Mouse (Mus musculus): ENCODE results near the gene Irgm1. TPM values are rescaled to one million over a fixed set of nuclear protein-coding genes. Genes with fewer than 3 reads are reported as not detected.
"Not testable (repeated sequence)": the region's sequence is repeated elsewhere in the genome, so short reads cannot be mapped to it uniquely, and the experiment has no call there.

The Irgm1 gene
- 1 to 10 TPM; 5.9 to 7.0 TPM for total RNA-seq (2021)
- long read RNA-seq, experiment 1, partial matches to known transcripts, result 0 of 8 reads
- long read RNA-seq, experiment 1, other reads (novel, unspliced or antisense), result 0 of 8 reads
- long read RNA-seq, experiment 2, transcript Irgm1-202 (2 exons, 2,082 nt), result major isoform, 5 of 8 reads
- long read RNA-seq, experiment 2, partial matches to known transcripts, result 0 of 8 reads
- long read RNA-seq, experiment 2, other reads (novel, unspliced or antisense), result 0 of 8 reads

DNA sequence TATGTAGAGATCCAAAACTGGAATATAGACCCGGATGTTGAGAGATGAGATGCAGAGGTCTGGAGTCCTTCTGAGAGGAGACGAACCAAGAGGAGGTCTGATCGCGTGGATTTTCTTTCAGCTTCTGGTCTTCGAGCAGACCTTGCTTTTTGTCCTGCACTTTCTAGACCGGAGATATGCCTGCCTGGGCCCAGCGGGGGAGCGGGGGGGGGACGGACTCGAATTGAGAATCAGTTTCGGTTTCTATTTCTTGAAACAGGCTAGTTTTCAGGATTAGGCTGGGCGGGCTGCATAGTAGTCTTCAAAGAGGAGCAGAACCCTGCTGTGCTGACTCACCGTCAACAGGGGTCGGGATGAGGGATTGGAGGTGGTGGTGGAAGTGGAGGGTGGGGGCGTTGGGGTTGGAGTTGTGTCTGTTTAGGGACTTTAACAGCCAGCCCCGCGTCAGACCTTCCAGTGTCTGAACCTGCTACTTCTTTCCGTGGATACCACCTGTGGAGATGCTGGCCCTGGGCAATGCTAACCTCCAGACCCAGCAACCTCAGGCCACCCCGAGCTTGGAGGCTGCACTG, at the start of gene Irgm1:
Irgm1 (minus strand) TSS at position 483 of the 572 bp plus-strand sequence.
- DNase-seq, result peak; percentile 61

- DNase-seq, result no peak
Measured at GRCm38 (mm10) chr11:48918380-48918779, 46.9 kb upstream of the Irgm1 start.

DNA sequence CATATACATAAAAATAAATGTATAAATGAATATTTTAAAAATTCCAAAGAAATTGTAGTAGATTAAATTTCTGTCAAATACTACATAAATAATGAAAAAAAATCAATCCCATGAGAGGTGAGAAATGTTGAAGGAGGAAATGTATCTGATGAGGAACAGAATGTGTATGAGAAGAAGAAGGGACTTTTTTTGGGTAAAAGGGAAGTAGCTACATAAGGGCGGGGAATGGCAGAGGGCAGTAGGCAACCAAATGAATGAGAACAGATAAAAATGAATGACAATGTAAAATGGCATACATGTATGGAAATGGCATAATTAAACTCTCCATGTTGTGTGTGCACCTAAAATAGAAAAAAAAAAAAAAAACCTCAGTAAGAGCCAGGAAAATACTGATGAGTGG, 42.1 kb upstream of the Irgm1 start:
- DNase-seq, result no peak

GRCm38 (mm10) chr11:48908459-48908858, 37.0 kb upstream of the Irgm1 start:
- no peak for DNase-seq

DNA sequence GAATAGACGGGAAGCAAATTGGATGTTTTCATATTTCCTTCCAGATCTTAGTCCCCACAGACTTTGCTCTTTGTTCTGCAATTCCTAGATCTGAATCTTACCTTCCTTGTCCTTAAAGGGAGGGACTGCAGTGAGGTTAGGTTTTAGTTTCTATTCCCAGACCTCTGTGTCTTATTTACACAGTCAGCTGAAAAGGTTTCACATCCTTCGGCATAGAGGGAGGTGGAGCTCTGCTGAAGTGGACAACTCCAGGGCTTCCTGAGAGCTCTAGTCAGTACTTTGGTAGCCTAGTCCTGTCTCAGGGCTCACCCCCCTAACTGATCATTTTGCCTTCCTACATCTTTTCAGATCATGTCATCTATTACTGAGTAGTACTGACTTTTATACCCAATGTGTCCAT, 30.5 kb upstream of the Irgm1 start, which contains the start of gene Gm5431:
Gm5431 (minus strand) TSS at position 194 of the 400 bp plus-strand sequence.
- no peak for DNase-seq

DNA sequence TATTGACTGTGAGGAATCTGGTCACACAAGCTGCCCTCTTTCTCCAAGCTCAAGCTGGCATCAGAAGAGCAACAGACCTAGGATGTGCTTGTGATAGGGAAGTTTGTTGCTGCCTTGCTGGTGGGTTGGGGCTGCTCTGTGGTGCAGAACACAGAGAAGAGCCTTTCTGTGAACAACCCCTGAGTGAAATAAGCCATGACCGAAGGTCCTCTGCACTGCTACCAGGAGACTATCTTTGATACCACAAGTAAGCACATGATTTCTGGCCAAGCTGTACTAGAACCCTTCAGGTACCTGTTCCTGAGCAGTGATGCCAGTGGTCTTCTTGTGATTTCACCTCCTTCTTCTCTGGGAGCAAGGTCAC, 30.1 kb upstream of the Irgm1 start:
- not testable (repeated sequence) for DNase-seq

DNA sequence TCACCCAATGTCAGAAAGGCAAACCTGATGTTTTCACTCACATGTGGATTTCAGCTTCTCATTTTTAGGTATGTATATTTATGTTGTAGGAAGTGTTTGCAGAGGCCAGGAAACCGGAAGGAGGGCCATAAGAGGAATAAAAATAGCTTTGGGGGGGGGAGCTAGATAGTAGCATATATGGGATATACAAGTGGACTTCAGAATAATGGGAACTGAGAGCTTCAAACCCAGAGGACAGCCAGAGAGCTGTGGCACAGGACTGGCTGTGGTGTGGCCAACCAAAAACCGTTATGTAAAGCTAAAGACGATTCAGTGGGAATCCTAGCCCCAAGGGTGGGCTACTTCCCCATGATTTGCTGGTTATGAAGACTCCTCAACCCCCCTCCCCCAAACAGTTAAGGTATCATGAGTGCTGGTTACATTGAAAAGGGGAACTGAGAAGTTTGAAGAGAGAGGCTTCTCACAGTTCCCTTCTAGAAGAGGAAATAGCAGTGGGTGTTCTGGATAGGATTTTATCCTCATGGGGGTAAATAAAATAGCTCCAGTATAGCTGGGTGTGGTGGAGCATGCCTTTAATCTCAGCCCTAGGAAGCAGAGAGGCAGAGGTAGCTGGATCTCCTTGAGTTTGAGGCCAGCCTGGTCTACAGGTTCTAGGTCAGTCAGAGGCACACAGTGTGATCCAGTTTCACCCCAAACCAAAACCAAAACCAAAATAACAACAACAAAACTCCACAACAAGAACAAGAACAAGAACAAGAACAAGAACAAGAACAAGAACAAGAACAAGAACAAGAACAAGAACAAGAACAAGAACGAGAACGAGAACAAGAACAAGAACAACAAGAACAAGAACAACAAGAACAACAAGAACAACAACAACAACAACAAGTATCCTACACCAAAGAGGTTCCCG, 29.4 kb upstream of the Irgm1 start:
- DNase-seq, result not testable (repeated sequence)

GRCm38 (mm10) chr11:48898812-48899431, 27.4 kb upstream of the Irgm1 start:
- no peak for DNase-seq

- DNase-seq, result no peak
Measured at GRCm38 (mm10) chr11:48876680-48877079, 5.2 kb upstream of the Irgm1 start.

DNA sequence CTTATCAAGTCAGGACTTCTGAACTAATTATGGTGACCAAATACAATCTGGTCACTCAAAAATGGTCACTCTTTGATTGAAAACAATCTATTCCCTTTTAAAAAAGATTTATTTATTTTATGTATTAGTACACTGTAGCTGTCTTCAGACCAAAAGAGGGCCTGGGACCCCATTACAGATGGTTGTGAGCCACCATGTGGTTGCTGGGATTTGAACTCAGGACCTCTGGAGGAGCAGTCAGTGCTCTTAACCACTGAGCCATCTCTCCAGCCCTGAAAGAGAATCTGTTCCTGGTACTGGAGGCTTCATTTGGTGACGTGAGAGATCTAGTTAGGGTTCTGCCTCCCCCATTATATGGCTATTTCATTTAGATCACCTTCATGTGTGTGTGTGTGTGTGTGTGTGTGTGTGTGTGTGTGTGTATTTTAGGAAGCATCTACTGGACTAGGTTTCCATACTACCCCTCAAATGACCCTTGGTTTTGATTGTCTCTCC, 3.9 kb upstream of the Irgm1 start:
- DNase-seq, result not testable (repeated sequence)

DNA sequence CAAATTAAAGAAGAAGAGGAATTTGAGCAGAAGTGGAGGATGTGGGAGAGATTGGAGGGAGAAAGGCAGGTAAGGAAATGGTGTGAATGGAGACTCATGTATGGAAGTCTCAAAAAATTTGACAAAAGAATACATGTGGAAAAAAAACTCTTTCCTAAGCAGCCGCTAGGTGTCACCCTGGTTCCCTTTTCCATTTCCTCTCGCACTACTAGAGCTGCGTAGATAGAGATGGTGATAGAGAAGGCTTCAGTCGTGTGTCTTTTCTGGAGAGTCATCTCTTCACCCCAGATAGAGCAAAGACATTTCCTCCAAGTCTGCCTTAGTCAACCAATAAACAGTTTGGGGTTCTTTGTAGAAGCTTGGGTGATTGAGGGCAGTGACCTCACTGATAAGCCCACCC, 3.0 kb upstream of the Irgm1 start:
- DNase-seq, result peak; percentile 46

GRCm38 (mm10) chr11:48873591-48874290, 2.3 kb upstream of the Irgm1 start:
- DNase-seq, result no peak

DNA sequence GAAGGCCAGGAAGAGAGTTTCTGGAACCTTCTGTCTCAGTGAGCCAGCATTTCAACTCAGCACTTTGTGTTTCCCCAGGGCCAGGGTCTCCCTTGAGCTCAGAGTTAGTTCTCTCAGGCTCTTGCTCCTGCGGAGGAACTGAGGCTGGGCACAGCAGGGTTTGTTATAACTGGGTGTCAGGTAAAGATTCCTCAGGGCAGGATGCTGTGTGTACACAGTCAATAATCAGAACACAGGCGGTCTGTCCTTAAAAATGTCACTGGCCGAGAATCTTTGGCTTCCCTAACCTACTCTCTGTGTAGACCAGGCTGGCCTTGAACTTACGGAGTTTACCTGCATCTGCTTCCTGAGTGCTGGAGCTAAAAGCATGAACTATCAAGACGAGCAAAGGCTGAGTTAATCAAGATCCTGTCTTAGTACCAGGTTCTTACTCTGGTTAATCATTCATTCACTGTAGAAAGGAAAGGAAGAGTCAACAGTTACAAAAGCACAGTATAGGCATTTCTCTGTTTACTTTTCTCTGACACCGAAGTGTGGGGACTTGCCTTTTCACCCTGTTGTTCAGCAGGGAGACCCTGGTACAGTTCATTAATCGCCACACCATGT, 1.3 kb upstream of the Irgm1 start:
- DNase-seq, result no peak

DNA sequence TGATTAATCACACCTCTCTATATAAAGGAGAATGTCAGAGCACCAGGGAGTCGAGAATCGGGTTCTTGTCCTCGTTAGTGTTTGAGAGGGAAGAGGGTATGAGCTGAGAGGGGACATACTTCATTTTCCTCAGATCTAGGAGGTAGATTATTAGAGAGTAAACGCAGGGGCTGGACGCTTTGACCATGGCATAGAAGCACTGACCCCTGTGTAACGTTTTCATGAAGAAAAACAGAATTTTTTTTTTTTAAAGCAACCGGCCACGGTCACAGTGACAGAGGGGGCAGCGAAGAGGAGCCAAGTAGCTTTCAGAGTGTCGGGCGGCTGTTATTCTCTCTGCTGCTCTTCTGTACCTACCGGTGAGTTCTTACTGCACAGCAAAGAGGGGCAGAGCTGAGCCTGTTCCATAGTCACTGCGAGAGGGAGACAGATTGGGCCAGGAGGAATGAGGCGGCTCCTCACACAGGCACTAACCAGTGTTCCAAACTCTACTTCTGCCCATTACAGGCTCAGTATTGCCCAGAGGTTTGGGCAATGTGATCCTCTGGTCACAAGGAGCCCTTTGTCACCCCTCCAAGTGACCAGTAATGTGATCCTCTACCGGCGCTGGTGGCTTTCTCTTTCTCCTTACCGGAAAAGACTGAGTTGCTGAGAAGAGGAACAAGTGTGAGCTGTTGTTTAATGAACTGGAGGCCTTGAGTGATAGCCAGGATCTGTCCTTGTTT, 496 bp upstream of the Irgm1 start:
- peak; percentile 42 for DNase-seq

GRCm38 (mm10) chr11:48870781-48871180, 702 bp downstream of the Irgm1 start:
- DNase-seq, result no peak

DNA sequence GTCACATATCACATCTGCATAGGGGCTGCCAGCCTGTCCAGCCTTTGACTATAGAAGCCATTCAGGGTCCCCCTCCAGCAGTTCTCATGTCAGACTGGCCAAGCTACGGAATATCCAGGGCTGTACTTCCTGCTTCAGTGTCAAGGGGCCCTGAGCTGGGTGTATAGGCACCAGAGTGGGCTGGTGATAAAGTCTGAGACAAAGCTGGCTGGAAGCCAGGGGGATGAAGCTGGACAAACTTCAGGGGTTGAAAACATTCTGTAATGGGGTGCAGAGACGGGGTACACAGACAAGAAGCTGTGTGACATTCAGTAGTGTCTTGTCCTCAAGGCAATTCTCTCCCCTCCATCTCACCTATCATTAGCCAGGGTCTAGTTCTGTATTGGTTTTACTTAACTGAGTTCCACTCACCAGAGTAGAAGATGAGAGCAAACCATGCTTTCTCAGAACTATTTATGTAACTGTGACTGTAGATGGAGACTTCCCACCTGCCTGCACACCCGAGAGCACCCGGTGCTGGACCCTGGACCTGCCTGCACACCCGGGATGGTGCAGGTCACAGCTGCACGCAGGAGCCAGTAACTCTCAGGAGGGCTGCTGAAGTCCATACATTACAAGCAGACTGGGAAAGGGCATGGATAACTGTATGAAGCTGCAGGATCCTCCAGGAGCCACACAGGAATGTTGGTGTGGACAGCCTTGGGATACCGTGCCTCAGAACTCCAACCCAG, 1.9 kb downstream of the Irgm1 start:
- DNase-seq, result peak; percentile 20

- DNase-seq, result no peak
Measured at GRCm38 (mm10) chr11:48866481-48866880, 5.0 kb downstream of the Irgm1 start.

DNA sequence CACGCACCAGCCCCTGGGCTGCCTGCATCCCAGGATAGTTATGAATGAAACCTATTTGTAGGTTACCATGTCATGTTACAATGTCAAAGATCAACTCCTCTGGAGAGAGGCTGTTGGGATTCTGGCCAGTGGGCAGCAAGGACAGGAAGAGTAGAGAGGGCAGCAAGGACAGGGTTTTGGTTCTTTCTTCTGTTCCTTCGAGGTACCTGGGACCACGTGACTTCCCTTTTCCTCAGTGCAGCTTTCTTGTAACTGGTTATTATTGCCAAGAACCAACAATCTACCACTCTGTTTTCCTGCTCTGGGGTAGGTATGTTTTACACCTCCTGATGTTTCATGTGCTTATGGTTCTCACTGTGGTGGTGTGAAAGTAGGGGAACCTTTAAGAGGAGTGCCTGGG, 7.7 kb downstream of the Irgm1 start:
- DNase-seq, result no peak

DNA sequence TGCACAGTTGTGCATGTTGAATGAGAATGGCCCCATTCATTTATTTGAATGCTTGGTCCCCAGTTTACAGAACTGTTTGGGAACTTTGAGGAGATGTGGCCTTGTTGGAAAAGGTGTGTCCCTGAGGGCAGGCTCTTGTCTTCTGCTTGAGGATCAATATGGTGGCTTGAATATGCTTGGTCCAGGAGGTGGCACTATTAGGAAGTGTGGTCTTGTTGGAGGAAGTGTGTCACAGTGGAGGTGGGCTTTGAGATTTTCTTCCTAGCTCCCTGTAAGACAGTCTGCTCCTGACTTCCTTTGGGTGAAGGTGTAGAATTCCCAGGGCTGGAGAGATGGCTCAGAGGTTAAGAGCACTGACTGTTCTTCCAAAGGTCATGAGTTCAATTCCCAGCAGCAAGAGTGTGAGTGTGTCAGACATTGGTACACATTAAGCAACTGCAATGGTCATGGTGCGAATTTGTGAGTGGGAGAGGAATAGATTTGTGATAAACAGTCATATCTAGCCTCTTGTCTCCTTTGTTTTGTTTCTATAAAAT, 8.6 kb downstream of the Irgm1 start:
- DNase-seq, result no peak

DNA sequence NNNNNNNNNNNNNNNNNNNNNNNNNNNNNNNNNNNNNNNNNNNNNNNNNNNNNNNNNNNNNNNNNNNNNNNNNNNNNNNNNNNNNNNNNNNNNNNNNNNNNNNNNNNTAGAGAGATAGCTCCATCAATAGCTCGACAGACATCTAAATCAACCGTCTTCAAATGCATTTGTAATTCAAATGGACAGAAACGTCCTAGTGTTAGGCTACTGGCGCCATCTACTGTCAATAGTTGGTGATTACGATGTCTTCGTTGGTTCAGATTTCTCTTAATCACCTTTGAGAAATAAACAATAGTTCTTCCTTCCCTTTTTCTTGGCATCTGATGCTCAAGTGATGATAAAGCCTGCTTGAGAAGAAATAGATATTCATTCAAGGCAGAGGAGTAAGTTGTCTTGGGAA, 12.5 kb downstream of the Irgm1 start:
- DNase-seq, result peak; percentile 48

All from gastrocnemius, postnatal 10 days (tissue).